Mouse (Mus musculus) urinary bladder, adult 18-20 months (tissue): ENCODE measurements around the gene Gm26661.

Experiments
- DNase-seq, 2 experiments: peaks; one replicate each; pipeline ENCODE4 v3.0.0; 2022; ENCODE audit warnings: low spot score in 2 of 2, mixed read lengths in 2 of 2

Gene Gm26661

GRCm38 (mm10) chr14:7791532-7792159, at the start of gene Gm26661:
TSS of gene Gm26661 (plus strand) at chr14:7791587.
- peak; percentile 29 to 50 for DNase-seq

GRCm38 (mm10) chr14:7748944-7749763, 42.2 kb upstream of the Gm26661 start:
- peak in 1 of 2 experiments; percentile 16 for DNase-seq

GRCm38 (mm10) chr14:7749764-7750089, 41.7 kb upstream of the Gm26661 start:
- DNase-seq, result no peak

- peak; percentile 33 to 59 for DNase-seq
Observed at GRCm38 (mm10) chr14:7765569-7766314, 25.6 kb upstream of the Gm26661 start.

GRCm38 (mm10) chr14:7773714-7774389, 17.5 kb upstream of the Gm26661 start:
- peak; percentile 14 to 22 for DNase-seq

- no peak for DNase-seq
Observed at GRCm38 (mm10) chr14:7786073-7786472, 5.3 kb upstream of the Gm26661 start.

GRCm38 (mm10) chr14:7789266-7790030, 1.9 kb upstream of the Gm26661 start:
- no peak for DNase-seq

GRCm38 (mm10) chr14:7791061-7791531, 291 bp upstream of the Gm26661 start:
- DNase-seq, result no peak

GRCm38 (mm10) chr14:7795961-7796360, 4.6 kb downstream of the Gm26661 start:
- no peak for DNase-seq

- no peak for DNase-seq
Observed at GRCm38 (mm10) chr14:7800611-7801010, 9.2 kb downstream of the Gm26661 start.

- no peak for DNase-seq
Observed at GRCm38 (mm10) chr14:7801831-7802230, 10.4 kb downstream of the Gm26661 start.

GRCm38 (mm10) chr14:7803874-7804557, 12.6 kb downstream of the Gm26661 start:
- no peak for DNase-seq

GRCm38 (mm10) chr14:7804558-7804905, 13.1 kb downstream of the Gm26661 start:
- DNase-seq, result no peak

GRCm38 (mm10) chr14:7807711-7808110, 16.3 kb downstream of the Gm26661 start:
- no peak for DNase-seq

GRCm38 (mm10) chr14:7808501-7808981, 17.2 kb downstream of the Gm26661 start:
- peak; percentile 44 to 76 for DNase-seq

GRCm38 (mm10) chr14:7809043-7809955, 17.9 kb downstream of the Gm26661 start:
- DNase-seq, result no peak

- DNase-seq, result peak; percentile 93 to 99
Observed at GRCm38 (mm10) chr14:7817770-7818462, 26.5 kb downstream of the Gm26661 start, which contains the start of gene Flnb. TSS of gene Flnb (plus strand) at chr14:7817957.

GRCm38 (mm10) chr14:7818463-7819121, 27.2 kb downstream of the Gm26661 start:
- DNase-seq, result peak in 1 of 2 experiments; percentile 43
